Mouse (Mus musculus) lung, postnatal 0 days (tissue): ENCODE results near the gene Gm17087.

Experiments used
- CTCF ChIP-seq: IDR thresholded peaks from 2 replicates; pipeline ENCODE4 v1.5.1; 2016; ENCODE audit warnings: antibody characterized with exemption, mild to moderate bottlenecking
- EP300 ChIP-seq: IDR thresholded peaks from 2 replicates; pipeline ENCODE4 v1.6.1; 2016; ENCODE audit warnings: antibody characterized with exemption, mild to moderate bottlenecking, control low read depth

- TF ChIP-seq CTCF (no peak), EP300 (no peak)
Measured at GRCm38 (mm10) chr17:8557926-8558325, 8.8 kb downstream of the Gm17087 start.
